Mouse (Mus musculus): ENCODE results near the gene Pld6. TPM values are rescaled to one million over a fixed set of nuclear protein-coding genes. Genes with fewer than 3 reads are reported as not detected.

The Pld6 gene
- total and polyA plus RNA-seq, 3 experiments = 0.44 to 1.5 (median 0.45) TPM

GRCm38 (mm10) chr11:59780241-59780640, 7.2 kb downstream of the Pld6 start:
- H3K9ac ChIP-seq (ENCODE audit: low read depth, low read length) = no peak overlapping the region
- intact Hi-C loops (cut with DNase I) = no loop called here
- no peak for TF ChIP-seq POLR2A (IDR thresholded peaks at IDR 0.05; ENCODE audit: insufficient read depth, low read depth, low read length)
- no peak for TF ChIP-seq CTCF (IDR thresholded peaks at IDR 0.05)
- TF ChIP-seq EP300 (IDR thresholded peaks at IDR 0.05; ENCODE audit: insufficient read depth, low read depth, low read length) = no peak
- 55% methylated on average over 4 of the region's 4 CpGs for WGBS
- no peak overlapping the region; the same call in 1 of the 2 replicates for H3K27ac ChIP-seq
- no peak overlapping the region for H3K4me3 ChIP-seq
- no peaks in the 10 kb centered on the region for H3K27me3 ChIP-seq (ENCODE audit: control insufficient read depth, insufficient read depth, low read length)
- peak in 1 of 2 experiments; percentile 12 for DNase-seq
- no peaks in the 10 kb centered on the region for H3K36me3 ChIP-seq (ENCODE audit: control insufficient read depth, insufficient read depth, low read length)
- peaks cover 2% of the 10 kb centered on the region; the same call in 1 of the 2 replicates for H3K4me1 ChIP-seq (ENCODE audit: control insufficient read depth, insufficient read depth, low read length)
- no peaks in the 10 kb centered on the region for H3K79me2 ChIP-seq (replicated peaks; ENCODE audit: control insufficient read depth, insufficient read depth, low read length)

GRCm38 (mm10) chr11:59779406-59779805, 8.0 kb downstream of the Pld6 start:
- Histone ChIP-seq H3K27ac (no peak overlapping the region), H3K4me1 (ENCODE audit: control insufficient read depth, insufficient read depth, low read length) (peaks cover 2% of the 10 kb centered on the region; the same call in 1 of the 2 replicates), H3K27me3 (ENCODE audit: control insufficient read depth, insufficient read depth, low read length) (no peaks in the 10 kb centered on the region), H3K36me3 (ENCODE audit: control insufficient read depth, insufficient read depth, low read length) (no peaks in the 10 kb centered on the region), H3K79me2 (replicated peaks; ENCODE audit: control insufficient read depth, insufficient read depth, low read length) (no peaks in the 10 kb centered on the region), H3K9ac (ENCODE audit: low read depth, low read length) (no peak overlapping the region), H3K4me3 (no peak overlapping the region)
- intact Hi-C loops (cut with DNase I) = loop anchor here (2.0 kb wide), 1 partner anchor 155 kb away; no protein-coding TSS in a partner anchor
- no peak for TF ChIP-seq EP300 (IDR thresholded peaks at IDR 0.05; ENCODE audit: insufficient read depth, low read depth, low read length)
- TF ChIP-seq POLR2A (IDR thresholded peaks at IDR 0.05; ENCODE audit: insufficient read depth, low read depth, low read length) = no peak
- TF ChIP-seq CTCF (IDR thresholded peaks at IDR 0.05) = no peak
- 66% methylated on average over 4 of the region's 4 CpGs for WGBS
- DNase-seq = no peak

- intact Hi-C loops (cut with DNase I) = loop anchor here (2.0 kb wide), 1 partner anchor 154 kb away; no protein-coding TSS in a partner anchor
- WGBS = 71% methylated on average over 1 of the region's 1 CpGs
- Histone ChIP-seq H3K9ac (ENCODE audit: low read depth, low read length) (no peak overlapping the region), H3K27ac (no peak overlapping the region), H3K4me1 (ENCODE audit: control insufficient read depth, insufficient read depth, low read length) (peaks cover 4% of the 10 kb centered on the region; the same call in 1 of the 2 replicates), H3K79me2 (replicated peaks; ENCODE audit: control insufficient read depth, insufficient read depth, low read length) (no peaks in the 10 kb centered on the region), H3K27me3 (ENCODE audit: control insufficient read depth, insufficient read depth, low read length) (no peaks in the 10 kb centered on the region), H3K36me3 (ENCODE audit: control insufficient read depth, insufficient read depth, low read length) (no peaks in the 10 kb centered on the region; the same call in 1 of the 2 replicates), H3K4me3 (no peak overlapping the region)
- DNase-seq = no peak
- TF ChIP-seq POLR2A (IDR thresholded peaks at IDR 0.05; ENCODE audit: insufficient read depth, low read depth, low read length) (no peak), CTCF (IDR thresholded peaks at IDR 0.05) (no peak), EP300 (IDR thresholded peaks at IDR 0.05; ENCODE audit: insufficient read depth, low read depth, low read length) (no peak)
These were observed 8.6 kb downstream of the Pld6 start for GRCm38 (mm10) chr11:59778874-59779223.

- Histone ChIP-seq H3K79me2 (replicated peaks; ENCODE audit: control insufficient read depth, insufficient read depth, low read length) (no peaks in the 10 kb centered on the region), H3K9ac (ENCODE audit: low read depth, low read length) (no peak overlapping the region), H3K27me3 (ENCODE audit: control insufficient read depth, insufficient read depth, low read length) (no peaks in the 10 kb centered on the region), H3K4me3 (no peak overlapping the region), H3K4me1 (ENCODE audit: control insufficient read depth, insufficient read depth, low read length) (peaks cover 5% of the 10 kb centered on the region; the same call in 1 of the 2 replicates), H3K27ac (no peak overlapping the region), H3K36me3 (ENCODE audit: control insufficient read depth, insufficient read depth, low read length) (peaks cover under 1% of the 10 kb centered on the region)
- intact Hi-C loops (cut with DNase I) = loop anchor here (2.0 kb wide), 1 partner anchor 154 kb away; no protein-coding TSS in a partner anchor
- DNase-seq = peak; percentile 68 to 82
- 60% methylated on average over 9 of the region's 9 CpGs for WGBS
- no peak for TF ChIP-seq EP300 (IDR thresholded peaks at IDR 0.05; ENCODE audit: insufficient read depth, low read depth, low read length)
- no peak; the same call in 1 of the 2 replicates for TF ChIP-seq CTCF (IDR thresholded peaks at IDR 0.05)
- TF ChIP-seq POLR2A (IDR thresholded peaks at IDR 0.05; ENCODE audit: insufficient read depth, low read depth, low read length) = no peak
These were observed 9.1 kb downstream of the Pld6 start for GRCm38 (mm10) chr11:59778181-59778873.

DNA sequence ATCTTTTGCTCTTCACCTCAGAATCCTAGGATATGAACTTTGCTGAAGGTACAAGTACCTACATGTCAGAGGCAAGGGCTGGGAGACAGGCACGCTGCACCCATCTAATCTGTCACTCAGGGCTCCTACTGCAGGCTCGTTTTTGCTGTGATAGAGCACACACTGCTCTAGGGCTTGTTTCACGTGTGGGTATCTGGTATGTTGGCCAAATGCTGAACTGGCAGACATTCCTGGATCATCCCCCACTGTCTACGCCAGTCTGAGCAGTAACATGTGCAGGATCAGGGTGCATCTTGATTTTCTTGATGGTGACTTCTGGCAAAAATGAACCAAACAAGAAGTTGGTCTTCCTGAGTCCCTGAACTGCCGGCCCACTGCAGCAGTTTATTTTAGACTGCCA, 10.2 kb downstream of the Pld6 start:
- intact Hi-C loops (cut with DNase I) = no loop called here
- no peaks in the 10 kb centered on the region for H3K27me3 ChIP-seq (ENCODE audit: control insufficient read depth, insufficient read depth, low read length)
- 75% methylated on average over 5 of the region's 5 CpGs for WGBS
- H3K36me3 ChIP-seq (ENCODE audit: control insufficient read depth, insufficient read depth, low read length) = peaks cover 2% of the 10 kb centered on the region
- no peak for DNase-seq
- TF ChIP-seq EP300 (IDR thresholded peaks at IDR 0.05; ENCODE audit: insufficient read depth, low read depth, low read length) (no peak), POLR2A (IDR thresholded peaks at IDR 0.05; ENCODE audit: insufficient read depth, low read depth, low read length) (no peak), CTCF (IDR thresholded peaks at IDR 0.05) (no peak)
- no peaks in the 10 kb centered on the region for H3K79me2 ChIP-seq (replicated peaks; ENCODE audit: control insufficient read depth, insufficient read depth, low read length)
- H3K9ac ChIP-seq (ENCODE audit: low read depth, low read length) = no peak overlapping the region
- H3K27ac ChIP-seq = no peak overlapping the region
- H3K4me1 ChIP-seq (ENCODE audit: control insufficient read depth, insufficient read depth, low read length) = peaks cover 5% of the 10 kb centered on the region; the same call in 1 of the 2 replicates
- H3K4me3 ChIP-seq = no peak overlapping the region

Data from heart, adult 2 months (tissue).